Mouse (Mus musculus) bone marrow macrophage, adult 2 months (primary cell): ENCODE data around the gene Zfp451. TPM values are rescaled to one million over a fixed set of nuclear protein-coding genes. Genes with fewer than 3 reads are reported as not detected.
"Not testable (repeated sequence)": the region's sequence is repeated elsewhere in the genome, so short reads cannot be mapped to it uniquely, and the experiment has no call there.

Source experiments
- H3K27ac ChIP-seq: 2 replicates; pipeline ENCODE4 v1.5.1; 2012; ENCODE audit warnings: low read depth, low read length; ENCODE audit not compliant: insufficient read depth
- H3K4me1 ChIP-seq: 2 replicates; pipeline ENCODE4 v1.6.1; 2012; ENCODE audit warnings: low read length; ENCODE audit not compliant: control insufficient read depth, insufficient read depth
- H3K4me3 ChIP-seq: 2 replicates; pipeline ENCODE4 v1.5.1; 2012; ENCODE audit warnings: mild to moderate bottlenecking, low read length, moderate library complexity; ENCODE audit not compliant: insufficient read depth
- CTCF ChIP-seq: IDR thresholded peaks from 2 replicates; pipeline ENCODE4 v1.5.1; 2012; ENCODE audit warnings: low read depth, mild to moderate bottlenecking, low read length, moderate library complexity
- POLR2A ChIP-seq: IDR thresholded peaks from 2 replicates; pipeline ENCODE4 v1.6.1; 2012; ENCODE audit warnings: mild to moderate bottlenecking, low read depth, low read length, borderline replicate concordance
- polyA plus RNA-seq: library from polyadenylated mRNA; stranded (reverse); fragments of >200 nt; gene quantifications from 2 replicates; pipeline ENCODE4 v1.2.4, GENCODE M21; 2012; ENCODE audit not compliant: missing spikeins, insufficient read depth, insufficient read length

Zfp451 gene
- polyA plus RNA-seq, 1 experiment: 19.9 TPM

- TF ChIP-seq POLR2A: no peak
- no peak for TF ChIP-seq CTCF
- no peak overlapping the region for H3K4me3 ChIP-seq
- H3K4me1 ChIP-seq: peaks cover 3% of the 10 kb centered on the region
- H3K27ac ChIP-seq: no peak overlapping the region
Measured at GRCm38 (mm10) chr1:33758488-33758887, 55.9 kb downstream of the Zfp451 start.

- Histone ChIP-seq H3K27ac (peak within 1 kb of the TSS; percentile 11; the same call in 1 of the 2 replicates), H3K4me3 (peak within 1 kb of the TSS; percentile 94), H3K4me1 (peaks cover 3% of the 10 kb centered on the region)
- TF ChIP-seq CTCF (no peak), POLR2A (no peak)
Measured at GRCm38 (mm10) chr1:33757491-33758041, 56.8 kb downstream of the Zfp451 start, which contains the start of gene Bag2. TSS of gene Bag2 (minus strand) at chr1:33757795.

GRCm38 (mm10) chr1:33757033-33757413 lies 57.4 kb downstream of the Zfp451 start:
- H3K4me3 ChIP-seq: peak overlapping the region; percentile 94
- no peak overlapping the region for H3K27ac ChIP-seq
- TF ChIP-seq CTCF (no peak), POLR2A (no peak)
- H3K4me1 ChIP-seq: peaks cover 3% of the 10 kb centered on the region

- H3K27ac ChIP-seq: peak overlapping the region; percentile 11; the same call in 1 of the 2 replicates
Measured at GRCm38 (mm10) chr1:33756258-33757032, 58.0 kb downstream of the Zfp451 start.

GRCm38 (mm10) chr1:33755799-33756198 lies 58.6 kb downstream of the Zfp451 start:
- Histone ChIP-seq H3K4me3 (no peak overlapping the region), H3K27ac (no peak overlapping the region), H3K4me1 (peaks cover 3% of the 10 kb centered on the region)
- TF ChIP-seq POLR2A (no peak), CTCF (no peak)

More at GRCm38 (mm10) chr1:33756258-33757032, 58.0 kb downstream of the Zfp451 start:
- H3K4me3 ChIP-seq: peak overlapping the region; percentile 94
- peaks cover 3% of the 10 kb centered on the region for H3K4me1 ChIP-seq
- no peak for TF ChIP-seq CTCF
- TF ChIP-seq POLR2A: no peak

GRCm38 (mm10) chr1:33754965-33755735 lies 59.2 kb downstream of the Zfp451 start:
- no peak for TF ChIP-seq CTCF
- TF ChIP-seq POLR2A: no peak
- peaks cover 3% of the 10 kb centered on the region for H3K4me1 ChIP-seq
- H3K4me3 ChIP-seq: no peak overlapping the region
- no peak overlapping the region for H3K27ac ChIP-seq

- H3K4me3 ChIP-seq: no peak overlapping the region
- peaks cover 3% of the 10 kb centered on the region for H3K4me1 ChIP-seq
- H3K27ac ChIP-seq: no peak overlapping the region
- TF ChIP-seq CTCF (no peak), POLR2A (no peak)
Measured at GRCm38 (mm10) chr1:33754089-33754488, 60.3 kb downstream of the Zfp451 start.

GRCm38 (mm10) chr1:33751283-33751682 lies 63.1 kb downstream of the Zfp451 start:
- H3K4me1 ChIP-seq: peaks cover 3% of the 10 kb centered on the region
- TF ChIP-seq POLR2A: no peak
- no peak for TF ChIP-seq CTCF
- H3K27ac ChIP-seq: no peak overlapping the region
- H3K4me3 ChIP-seq: no peak overlapping the region

GRCm38 (mm10) chr1:33749709-33750108 lies 64.7 kb downstream of the Zfp451 start:
- not testable (repeated sequence) for H3K27ac ChIP-seq, H3K4me3 ChIP-seq, H3K4me1 ChIP-seq

- no peak overlapping the region for H3K4me3 ChIP-seq
- H3K27ac ChIP-seq: no peak overlapping the region
- no peak for TF ChIP-seq POLR2A
- no peak for TF ChIP-seq CTCF
- H3K4me1 ChIP-seq: no peaks in the 10 kb centered on the region
Measured at GRCm38 (mm10) chr1:33749109-33749508, 65.3 kb downstream of the Zfp451 start.
